8 mouse cellular contexts compared by ENCODE assay signal in genomic region chr2:163599226-163599625, GRCm38 (mm10). TPM values are rescaled to one million over a fixed set of nuclear protein-coding genes. Genes with fewer than 3 reads are reported as not detected.
A peak's percentile ranks its signal among the peaks of the same experiment; 100 is the strongest.
DNase-seq lines count a peak whose midpoint lies in the region; ATAC-seq and TF ChIP-seq lines count a peak whose summit lies in the region.

No protein-coding gene starts in this region.

- no peak for ATAC-seq in heart, postnatal 0 days (ENCODE audit: insufficient read depth, low read depth)
- ATAC-seq in heart, embryonic 11.5 days (replicated peaks; ENCODE audit: insufficient number of reproducible peaks, low FRiP score, low TSS enrichment) = no peak
- no peak for ATAC-seq in hindbrain, postnatal 0 days

- H3K4me1 ChIP-seq in heart, postnatal 0 days (ENCODE audit: control insufficient read depth, insufficient read depth) = peaks cover 14% of the 10 kb centered on the region
- peaks cover 15% of the 10 kb centered on the region; the same call in 1 of the 2 replicates for H3K4me1 ChIP-seq in heart, embryonic 11.5 days (ENCODE audit: control insufficient read depth, insufficient read depth, low read length)
- H3K4me1 ChIP-seq in hindbrain, postnatal 0 days (ENCODE audit: insufficient read depth, low read length) = peaks cover 7% of the 10 kb centered on the region

- no peaks in the 10 kb centered on the region for H3K9me3 ChIP-seq in heart, postnatal 0 days (replicated peaks; ENCODE audit: control insufficient read depth, low read length)
- H3K9me3 ChIP-seq in heart, embryonic 11.5 days (replicated peaks; ENCODE audit: control insufficient read depth, low read length) = no peaks in the 10 kb centered on the region
- H3K9me3 ChIP-seq in hindbrain, postnatal 0 days (ENCODE audit: low read length) = no peaks in the 10 kb centered on the region

- no peak overlapping the region for H3K27ac ChIP-seq in heart, postnatal 0 days (ENCODE audit: low read depth)
- H3K27ac ChIP-seq in heart, embryonic 11.5 days (ENCODE audit: low read depth, low read length) = no peak overlapping the region
- no peak overlapping the region for H3K27ac ChIP-seq in hindbrain, postnatal 0 days

- DNase-seq in heart, postnatal 0 days (ENCODE audit: low spot score) = no peak
- DNase-seq in 3T3-L1 (ENCODE audit: low read depth, low spot score) (peak; percentile 83), NIH3T3 (ENCODE audit: low read depth) (peak; percentile 79)
- DNase-seq in cerebellum, postnatal 36 days = peak; percentile 72 to 74
- peak; percentile 74 for DNase-seq in hindbrain, postnatal 0 days (ENCODE audit: low spot score)
- peak; percentile 81 for DNase-seq in lung, postnatal 10 days
- DNase-seq in spleen, postnatal 4 days (ENCODE audit: low spot score in 2 of 2) = peak; percentile 73 to 89

- WGBS in heart, postnatal 0 days = 0% methylated on average over 1 of the region's 1 CpGs
- WGBS in heart, embryonic 11.5 days (ENCODE audit: insufficient replicate concordance) = 3% methylated on average over 1 of the region's 1 CpGs
- 0% methylated on average over 1 of the region's 1 CpGs for WGBS in hindbrain, postnatal 0 days

- TF ChIP-seq EP300 in heart, postnatal 0 days (IDR thresholded peaks at IDR 0.05; ENCODE audit: low read depth) = no peak

- H3K36me3 ChIP-seq in heart, postnatal 0 days (replicated peaks; ENCODE audit: control insufficient read depth, insufficient read depth, low read length) = no peaks in the 10 kb centered on the region
- no peaks in the 10 kb centered on the region for H3K36me3 ChIP-seq in heart, embryonic 11.5 days (ENCODE audit: control insufficient read depth, insufficient read depth, low read length)
- H3K36me3 ChIP-seq in hindbrain, postnatal 0 days (ENCODE audit: insufficient read depth, low read length) = no peaks in the 10 kb centered on the region

- H3K9ac ChIP-seq in heart, postnatal 0 days (replicated peaks; ENCODE audit: low read depth, low read length) = no peak overlapping the region
- no peak overlapping the region for H3K9ac ChIP-seq in heart, embryonic 11.5 days (ENCODE audit: low read depth, low read length)
- H3K9ac ChIP-seq in hindbrain, postnatal 0 days (replicated peaks; ENCODE audit: low read length) = no peak overlapping the region

- no peak overlapping the region for H3K4me3 ChIP-seq in heart, postnatal 0 days (ENCODE audit: low read depth, low read length)
- no peak overlapping the region for H3K4me3 ChIP-seq in heart, embryonic 11.5 days (ENCODE audit: low read depth, low read length)
- no peak overlapping the region for H3K4me3 ChIP-seq in hindbrain, postnatal 0 days (ENCODE audit: low read length)

- TF ChIP-seq CTCF in heart, postnatal 0 days (IDR thresholded peaks at IDR 0.05; ENCODE audit: low read depth) = peak; percentile 83
- peak; percentile 87 for TF ChIP-seq CTCF in hindbrain, postnatal 0 days (IDR thresholded peaks at IDR 0.05; ENCODE audit: low read depth)

- no peaks in the 10 kb centered on the region for H3K27me3 ChIP-seq in heart, postnatal 0 days (ENCODE audit: control insufficient read depth, insufficient read depth, low read length)
- H3K27me3 ChIP-seq in heart, embryonic 11.5 days (ENCODE audit: control insufficient read depth, insufficient read depth, low read length) = no peaks in the 10 kb centered on the region
- no peaks in the 10 kb centered on the region for H3K27me3 ChIP-seq in hindbrain, postnatal 0 days (ENCODE audit: insufficient read depth, low read length)

- H3K4me2 ChIP-seq in heart, postnatal 0 days (ENCODE audit: low read depth, low read length) = no peak overlapping the region
- no peak overlapping the region for H3K4me2 ChIP-seq in heart, embryonic 11.5 days
- H3K4me2 ChIP-seq in hindbrain, postnatal 0 days (ENCODE audit: low read depth, low read length) = no peak overlapping the region

RNA-seq across cellular contexts. Expression of gene Ttpal, which starts 2.9 kb away (rescaled TPM):
- total RNA-seq in heart, postnatal 0 days (2014; rRNA removed; ENCODE audit: low replicate concordance) = 14.5 and 58.3 TPM in 2 replicates
- polyA plus RNA-seq in heart, postnatal 0 days (2015; fragmentation: Nextera tagmentation; extraction: Ambion mirVana) = 8.8 TPM in 2 replicates
- 28.2 TPM in 2 replicates for polyA plus RNA-seq in heart, embryonic 11.5 days (2014; fragmentation: Nextera tagmentation; extraction: Ambion mirVana)
- 54.6 and 59.7 TPM in 2 replicates for total RNA-seq in hindbrain, postnatal 0 days (2014; rRNA removed)
- 27.9 and 28.0 TPM in 2 replicates for polyA plus RNA-seq in hindbrain, postnatal 0 days (2015; fragmentation: Nextera tagmentation; extraction: Ambion mirVana)

RNA-seq across cellular contexts. Expression of gene Serinc3, which starts 45.7 kb away (rescaled TPM):
- total RNA-seq in heart, postnatal 0 days (2014; rRNA removed; ENCODE audit: low replicate concordance) = 181 and 193 TPM in 2 replicates
- 61.3 and 62.4 TPM in 2 replicates for polyA plus RNA-seq in heart, postnatal 0 days (2015; fragmentation: Nextera tagmentation; extraction: Ambion mirVana)
- 77.5 and 79.0 TPM in 2 replicates for polyA plus RNA-seq in heart, embryonic 11.5 days (2014; fragmentation: Nextera tagmentation; extraction: Ambion mirVana)
- 82.6 and 97.4 TPM in 2 replicates for total RNA-seq in hindbrain, postnatal 0 days (2014; rRNA removed)
- 35.9 and 36.5 TPM in 2 replicates for polyA plus RNA-seq in hindbrain, postnatal 0 days (2015; fragmentation: Nextera tagmentation; extraction: Ambion mirVana)

RNA-seq across cellular contexts. Expression of gene Pkig, which starts 59.0 kb away (rescaled TPM):
- total RNA-seq in heart, postnatal 0 days (2014; rRNA removed; ENCODE audit: low replicate concordance) = 363 and 431 TPM in 2 replicates
- 495 and 511 TPM in 2 replicates for polyA plus RNA-seq in heart, postnatal 0 days (2015; fragmentation: Nextera tagmentation; extraction: Ambion mirVana)
- polyA plus RNA-seq in heart, embryonic 11.5 days (2014; fragmentation: Nextera tagmentation; extraction: Ambion mirVana) = 249 and 252 TPM in 2 replicates
- total RNA-seq in hindbrain, postnatal 0 days (2014; rRNA removed) = 70.8 and 95.2 TPM in 2 replicates
- 136 and 141 TPM in 2 replicates for polyA plus RNA-seq in hindbrain, postnatal 0 days (2015; fragmentation: Nextera tagmentation; extraction: Ambion mirVana)
